Mouse (Mus musculus): ENCODE measurements at regions not wholly inside any gene's neighbourhood (a gene's known extent, or its start where the extent isn't known, plus 50 kb on each side); places are given as distances from the start of the nearest gene placed in this dataset.

DNA sequence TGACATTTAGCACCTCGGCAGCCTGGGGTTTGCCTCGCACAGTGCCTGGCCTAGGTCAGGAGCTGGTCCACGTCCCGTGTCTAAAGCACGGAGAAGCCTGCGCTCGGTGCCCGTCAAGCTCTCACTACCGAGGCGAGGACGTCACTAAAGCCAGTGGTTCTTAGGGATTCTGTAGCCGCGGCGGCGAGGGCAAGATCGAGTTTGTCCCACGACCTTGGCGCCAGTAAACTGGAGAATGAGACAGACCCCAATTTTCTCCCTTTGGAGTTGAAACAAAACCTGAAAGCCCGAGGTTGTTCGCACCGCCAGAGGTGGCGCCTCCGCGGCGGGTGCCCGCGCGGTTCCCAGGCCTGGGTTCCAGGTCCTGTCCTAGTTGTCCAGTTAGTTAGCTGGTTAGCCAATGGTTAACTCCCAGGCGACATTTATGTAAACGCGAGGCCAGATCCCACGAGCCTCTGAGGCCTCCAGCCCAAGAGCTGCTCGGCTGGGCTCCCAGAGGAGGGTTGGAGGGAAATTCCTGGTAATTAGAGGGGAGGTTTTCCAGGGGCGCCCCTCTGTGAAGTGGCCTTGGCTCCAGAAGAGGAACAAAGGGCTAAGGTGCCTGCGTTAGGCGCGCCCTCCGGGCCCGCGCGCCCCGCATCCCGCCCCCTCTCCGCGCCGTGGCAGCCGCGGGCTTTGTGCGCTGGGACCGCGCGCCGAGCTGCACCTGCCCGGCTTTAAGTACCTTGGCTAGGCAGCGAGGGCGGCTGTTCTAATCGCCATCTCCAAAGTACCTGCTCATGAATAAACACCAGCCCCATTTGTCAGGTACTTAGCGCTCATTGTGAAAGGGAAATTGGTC, 74.0 kb downstream of the Rhcg start:
- H3K9me3 ChIP-seq (ENCODE audit: low read length) = no peaks in the 10 kb centered on the region; the same call in 1 of the 2 replicates
- no peaks in the 10 kb centered on the region for H3K36me3 ChIP-seq (ENCODE audit: insufficient read depth, low read length)
- peak overlapping the region; percentile 56 for H3K4me3 ChIP-seq (replicated peaks; ENCODE audit: low read length)
- peaks cover 55% of the 10 kb centered on the region for H3K4me1 ChIP-seq (replicated peaks; ENCODE audit: low read depth, low read length)
- peaks cover 93% of the 10 kb centered on the region for H3K27me3 ChIP-seq (ENCODE audit: insufficient read depth, low read length)
- no peak for TF ChIP-seq NANOG (IDR thresholded peaks at IDR 0.05; ENCODE audit: borderline replicate concordance, low read length)

DNA sequence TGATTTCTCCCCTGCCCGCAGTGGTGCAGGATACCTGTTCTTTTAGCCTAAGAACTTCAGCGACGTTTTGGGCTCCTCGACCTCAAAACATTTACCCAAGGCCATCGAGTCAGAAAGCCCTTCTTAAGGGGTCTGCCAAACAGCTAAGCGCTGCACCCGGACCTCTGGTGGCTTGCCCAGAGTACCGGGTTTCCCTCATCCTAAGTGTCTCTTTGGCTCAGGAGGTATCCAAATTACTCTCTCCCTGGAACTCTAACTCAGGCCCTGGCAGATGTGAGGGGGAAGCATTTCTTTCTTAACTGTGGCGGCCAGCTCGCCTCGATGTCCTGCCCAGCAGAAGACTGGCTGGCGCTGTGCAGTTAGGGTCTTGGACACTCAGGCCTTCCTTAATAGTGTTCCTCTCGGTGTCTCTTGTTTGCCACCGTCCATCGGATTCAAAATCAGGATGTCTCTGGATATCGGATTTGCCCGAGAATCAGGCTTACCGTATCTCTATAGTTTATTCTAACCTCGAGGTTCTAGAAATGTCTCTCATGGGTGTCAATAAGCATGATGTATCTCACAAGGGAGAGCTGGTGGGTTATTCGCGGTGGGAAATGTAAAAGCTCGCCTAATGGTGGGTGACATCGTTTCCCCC, 75.0 kb downstream of the Rhcg start:
- TF ChIP-seq CTCF (conservative IDR thresholded peaks at IDR 0.05; ENCODE audit: low read length) = no peak
- no peak for TF ChIP-seq POU5F1 (IDR thresholded peaks at IDR 0.05; ENCODE audit: borderline replicate concordance, low read length)
- TF ChIP-seq NANOG (IDR thresholded peaks at IDR 0.05; ENCODE audit: borderline replicate concordance, low read length) = no peak
- peaks cover 96% of the 10 kb centered on the region for H3K27me3 ChIP-seq (ENCODE audit: insufficient read depth, low read length)

DNA sequence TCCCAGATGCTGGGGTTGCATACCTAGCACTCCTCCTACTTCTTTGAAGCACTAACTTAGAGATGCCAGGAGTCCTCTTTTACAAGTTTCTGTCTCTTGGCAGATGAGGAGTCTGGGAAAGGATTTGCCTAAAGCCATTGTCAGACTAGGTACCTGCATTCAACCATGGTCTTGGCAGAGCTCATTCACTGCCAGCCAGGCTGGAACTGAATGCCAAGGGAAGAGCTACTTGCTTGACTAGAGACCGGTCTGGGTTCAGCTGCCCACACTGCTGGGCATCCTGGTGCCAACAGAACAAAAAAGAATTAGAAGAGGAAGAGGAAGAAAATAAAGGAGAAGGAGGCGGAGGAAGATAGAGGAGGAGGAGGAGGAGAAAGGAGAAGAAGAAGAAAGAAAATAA, 74.1 kb upstream of the Polg start:
- TF ChIP-seq CTCF (conservative IDR thresholded peaks at IDR 0.05; ENCODE audit: low read length) (no peak), NANOG (IDR thresholded peaks at IDR 0.05; ENCODE audit: borderline replicate concordance, low read length) (no peak), POU5F1 (IDR thresholded peaks at IDR 0.05; ENCODE audit: borderline replicate concordance, low read length) (no peak)
- H3K27me3 ChIP-seq (ENCODE audit: insufficient read depth, low read length) = peaks cover 98% of the 10 kb centered on the region
- no peak overlapping the region for H3K4me3 ChIP-seq (replicated peaks; ENCODE audit: low read length)
- no peaks in the 10 kb centered on the region for H3K36me3 ChIP-seq (ENCODE audit: insufficient read depth, low read length)
- H3K9me3 ChIP-seq (ENCODE audit: low read length) = no peaks in the 10 kb centered on the region; the same call in 1 of the 2 replicates
- H3K4me1 ChIP-seq (replicated peaks; ENCODE audit: low read depth, low read length) = peaks cover 47% of the 10 kb centered on the region

More for the DNA sequence above, 75.0 kb downstream of the Rhcg start:
- no peaks in the 10 kb centered on the region; the same call in 1 of the 2 replicates for H3K9me3 ChIP-seq (ENCODE audit: low read length)
- no peak overlapping the region for H3K4me3 ChIP-seq (replicated peaks; ENCODE audit: low read length)
- H3K4me1 ChIP-seq (replicated peaks; ENCODE audit: low read depth, low read length) = peaks cover 45% of the 10 kb centered on the region
- no peaks in the 10 kb centered on the region for H3K36me3 ChIP-seq (ENCODE audit: insufficient read depth, low read length)

DNA sequence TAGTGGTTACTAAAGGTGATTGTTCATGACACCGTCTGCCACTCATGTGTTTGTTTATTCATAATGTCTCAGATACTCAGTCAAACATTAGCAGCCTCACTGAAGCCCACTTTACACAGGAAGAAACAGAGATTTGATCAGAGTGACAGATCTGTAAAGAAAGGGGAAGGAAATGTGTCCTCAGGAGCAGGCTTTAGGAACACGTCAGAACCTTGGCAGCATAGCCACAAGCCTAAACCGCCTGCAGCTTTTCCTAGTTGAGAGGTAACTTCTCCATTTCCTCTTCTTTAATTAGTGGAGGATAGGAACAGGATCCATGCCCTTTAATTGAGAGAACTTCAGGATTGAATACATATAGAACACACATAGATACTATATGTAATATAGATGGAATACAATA, 73.3 kb upstream of the Polg start:
- Histone ChIP-seq H3K4me3 (replicated peaks; ENCODE audit: low read length) (no peak overlapping the region), H3K4me1 (replicated peaks; ENCODE audit: low read depth, low read length) (peaks cover 47% of the 10 kb centered on the region), H3K36me3 (ENCODE audit: insufficient read depth, low read length) (no peaks in the 10 kb centered on the region), H3K9me3 (ENCODE audit: low read length) (no peaks in the 10 kb centered on the region; the same call in 1 of the 2 replicates), H3K27me3 (ENCODE audit: insufficient read depth, low read length) (peaks cover 98% of the 10 kb centered on the region)
- TF ChIP-seq POU5F1 (IDR thresholded peaks at IDR 0.05; ENCODE audit: borderline replicate concordance, low read length) = no peak
- no peak for TF ChIP-seq CTCF (conservative IDR thresholded peaks at IDR 0.05; ENCODE audit: low read length)
- no peak for TF ChIP-seq NANOG (IDR thresholded peaks at IDR 0.05; ENCODE audit: borderline replicate concordance, low read length)

DNA sequence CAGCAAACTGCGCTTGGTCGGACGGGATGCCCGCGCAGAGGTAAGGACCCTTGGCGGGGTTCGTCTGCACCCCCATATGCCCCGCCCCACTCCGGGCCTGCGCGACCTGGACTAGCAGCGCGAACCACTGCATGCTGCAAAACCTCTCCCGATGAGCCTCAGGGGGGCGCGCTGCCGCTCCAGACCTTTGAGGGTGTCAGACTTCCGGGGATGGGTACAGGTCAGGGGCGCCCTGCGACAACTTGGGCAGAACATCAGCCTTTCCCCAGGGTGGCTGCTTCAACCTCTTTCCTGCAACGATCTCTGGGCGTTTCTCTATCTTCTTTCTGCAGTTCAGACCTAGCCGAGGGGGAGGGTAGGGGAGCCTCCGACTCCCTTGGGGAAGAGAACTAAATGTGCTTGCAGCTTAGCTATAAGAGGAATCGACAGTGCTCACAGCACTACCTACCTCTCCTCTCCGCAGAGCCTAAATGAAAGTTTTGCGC, 70.0 kb upstream of the Polg start:
- Histone ChIP-seq H3K9me3 (ENCODE audit: low read length) (no peaks in the 10 kb centered on the region; the same call in 1 of the 2 replicates), H3K4me3 (replicated peaks; ENCODE audit: low read length) (peak overlapping the region; percentile 82), H3K4me1 (replicated peaks; ENCODE audit: low read depth, low read length) (peaks cover 54% of the 10 kb centered on the region), H3K36me3 (ENCODE audit: insufficient read depth, low read length) (no peaks in the 10 kb centered on the region), H3K27me3 (ENCODE audit: insufficient read depth, low read length) (peaks cover 98% of the 10 kb centered on the region)
- TF ChIP-seq CTCF (conservative IDR thresholded peaks at IDR 0.05; ENCODE audit: low read length) (no peak; the same call in 1 of the 2 replicates), POU5F1 (IDR thresholded peaks at IDR 0.05; ENCODE audit: borderline replicate concordance, low read length) (no peak), NANOG (IDR thresholded peaks at IDR 0.05; ENCODE audit: borderline replicate concordance, low read length) (no peak)

DNA sequence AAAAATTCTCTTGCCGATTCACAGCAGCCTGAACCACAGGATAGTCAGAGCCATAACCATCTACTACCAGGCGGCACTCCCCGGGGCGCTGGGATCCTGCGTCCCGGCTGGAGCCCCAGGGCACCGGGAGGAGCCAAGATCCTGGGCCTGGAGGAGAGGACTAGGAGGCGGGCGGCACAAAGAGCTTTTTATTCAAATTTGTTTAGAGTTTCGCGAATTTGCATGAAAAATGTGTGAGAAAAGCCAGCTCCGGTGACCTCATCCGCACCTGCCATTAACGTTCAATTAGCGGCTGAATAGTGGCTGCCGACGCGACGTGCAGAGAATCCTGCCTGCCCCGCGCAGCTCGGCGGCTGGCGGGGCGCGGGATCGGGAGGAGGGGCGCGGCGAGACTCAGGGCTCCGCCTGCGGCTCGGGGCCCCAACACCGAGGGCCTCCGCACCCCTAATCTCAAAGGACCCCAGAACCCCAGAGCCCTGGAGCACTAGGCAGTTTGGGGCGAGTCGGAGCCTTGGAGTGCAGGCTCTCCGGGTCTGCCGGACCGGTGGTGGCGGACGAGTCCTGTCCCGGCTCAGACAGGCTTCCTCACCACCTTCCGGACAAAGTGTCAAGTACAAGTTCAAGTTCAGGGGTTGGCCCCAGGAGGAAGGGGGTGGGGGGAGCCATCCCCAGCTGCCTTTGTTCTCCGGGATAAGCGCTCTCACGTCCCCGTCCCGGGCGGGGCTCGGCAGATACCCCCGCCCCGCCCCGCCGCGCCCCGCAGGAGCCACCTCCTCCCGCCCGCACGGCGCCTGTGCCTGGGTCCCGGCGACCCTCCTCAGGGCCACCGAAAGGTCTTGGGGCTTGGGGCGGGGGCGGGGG, 69.3 kb upstream of the Polg start:
- Histone ChIP-seq H3K4me3 (replicated peaks; ENCODE audit: low read length) (peak overlapping the region; percentile 82), H3K36me3 (ENCODE audit: insufficient read depth, low read length) (no peaks in the 10 kb centered on the region), H3K9me3 (ENCODE audit: low read length) (no peaks in the 10 kb centered on the region), H3K4me1 (replicated peaks; ENCODE audit: low read depth, low read length) (peaks cover 52% of the 10 kb centered on the region), H3K27me3 (ENCODE audit: insufficient read depth, low read length) (peaks cover 99% of the 10 kb centered on the region)
- TF ChIP-seq POU5F1 (IDR thresholded peaks at IDR 0.05; ENCODE audit: borderline replicate concordance, low read length) = no peak
- no peak for TF ChIP-seq NANOG (IDR thresholded peaks at IDR 0.05; ENCODE audit: borderline replicate concordance, low read length)
- TF ChIP-seq CTCF (conservative IDR thresholded peaks at IDR 0.05; ENCODE audit: low read length) = no peak

DNA sequence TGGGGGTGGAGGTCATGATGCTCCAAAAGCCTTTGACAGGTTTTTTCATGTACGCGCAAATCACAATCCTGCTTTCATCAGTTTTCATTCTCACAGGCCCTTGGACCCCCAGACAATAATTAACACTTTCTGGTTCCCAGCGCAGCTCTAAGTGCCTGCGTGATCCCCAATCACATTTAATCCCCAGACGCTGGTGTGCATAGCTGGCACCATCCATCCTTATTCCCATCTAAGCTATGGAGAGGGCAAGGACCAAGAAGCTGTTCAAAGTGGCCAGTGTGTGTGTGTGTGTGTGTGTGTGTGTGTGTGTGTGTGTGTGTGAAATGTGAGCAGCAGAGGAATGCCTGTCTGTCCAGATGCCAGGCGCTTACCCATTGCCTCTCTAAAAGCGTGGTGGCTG, 68.7 kb upstream of the Polg start:
- H3K36me3 ChIP-seq (ENCODE audit: insufficient read depth, low read length) = no peaks in the 10 kb centered on the region
- H3K4me3 ChIP-seq (replicated peaks; ENCODE audit: low read length) = peak overlapping the region; percentile 82
- H3K9me3 ChIP-seq (ENCODE audit: low read length) = no peaks in the 10 kb centered on the region
- peaks cover 52% of the 10 kb centered on the region for H3K4me1 ChIP-seq (replicated peaks; ENCODE audit: low read depth, low read length)
- H3K27me3 ChIP-seq (ENCODE audit: insufficient read depth, low read length) = peaks cover 99% of the 10 kb centered on the region
- TF ChIP-seq POU5F1 (IDR thresholded peaks at IDR 0.05; ENCODE audit: borderline replicate concordance, low read length) (no peak), NANOG (IDR thresholded peaks at IDR 0.05; ENCODE audit: borderline replicate concordance, low read length) (no peak), CTCF (conservative IDR thresholded peaks at IDR 0.05; ENCODE audit: low read length) (no peak)

DNA sequence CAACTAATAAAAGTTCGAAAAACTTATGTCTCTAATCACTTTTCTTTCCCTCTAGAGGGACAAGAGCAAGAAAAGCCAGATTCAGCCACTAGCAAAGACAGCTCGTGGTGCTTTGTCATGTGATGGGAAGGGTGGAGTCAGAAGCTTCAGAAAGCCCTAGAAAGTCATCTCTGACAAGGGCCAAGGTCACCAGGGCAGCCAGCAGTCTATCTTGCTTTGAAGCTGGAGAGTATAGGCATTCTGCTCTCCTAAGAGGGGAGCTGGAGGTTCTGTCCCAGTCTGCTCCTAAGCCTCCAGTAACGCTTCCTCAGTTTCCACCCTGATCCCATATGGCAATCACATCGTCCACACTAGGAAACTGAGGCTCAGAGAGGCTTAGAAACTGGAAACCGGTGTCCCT, 68.2 kb upstream of the Polg start:
- no peak for TF ChIP-seq POU5F1 (IDR thresholded peaks at IDR 0.05; ENCODE audit: borderline replicate concordance, low read length)
- peaks cover 52% of the 10 kb centered on the region for H3K4me1 ChIP-seq (replicated peaks; ENCODE audit: low read depth, low read length)

More for the DNA sequence above, 68.2 kb upstream of the Polg start:
- Histone ChIP-seq H3K36me3 (ENCODE audit: insufficient read depth, low read length) (no peaks in the 10 kb centered on the region), H3K27me3 (ENCODE audit: insufficient read depth, low read length) (peaks cover 99% of the 10 kb centered on the region), H3K4me3 (replicated peaks; ENCODE audit: low read length) (peak overlapping the region; percentile 82; the same call in 1 of the 2 replicates), H3K9me3 (ENCODE audit: low read length) (no peaks in the 10 kb centered on the region)

Measured in E14TG2a.4 (cell line).